Mouse (Mus musculus) lung, adult 2 months (tissue): Measurements from ENCODE around the gene Tfap4.

Source experiments
- CTCF ChIP-seq: fragments of 200-500 bp; IDR thresholded peaks from 2 replicates; pipeline ENCODE4 v1.5.1; 2011; ENCODE audit warnings: mild to moderate bottlenecking, low read length, control low read depth; ENCODE audit not compliant: insufficient read depth
- POLR2A ChIP-seq: fragments of 200-500 bp; IDR thresholded peaks from 2 replicates; pipeline ENCODE4 v1.6.1; 2011; ENCODE audit warnings: low read depth, mild to moderate bottlenecking, control low read depth, low read length, borderline replicate concordance; ENCODE audit errors: extremely low read depth

- no peak for TF ChIP-seq CTCF
- TF ChIP-seq POLR2A: no peak
Observed at GRCm38 (mm10) chr16:4596141-4596728, 36.6 kb upstream of the Tfap4 start.
